Mouse (Mus musculus) hindbrain, embryonic 10.5 days (tissue): ENCODE results near the gene Elavl4. TPM values are rescaled to one million over a fixed set of nuclear protein-coding genes. Genes with fewer than 3 reads are reported as not detected.

Experiments
- DNase-seq: peaks from one replicate; pipeline ENCODE4 v3.0.0-alpha.2; 2017; ENCODE audit warnings: low spot score
- H3K27ac ChIP-seq: fragments of 300-500 bp; sonication (generic); 2 replicates; pipeline ENCODE4 v1.5.1; 2016; ENCODE audit warnings: mild to moderate bottlenecking, moderate library complexity
- H3K27me3 ChIP-seq: fragments of 300-500 bp; sonication (generic); 2 replicates; pipeline ENCODE4 v1.6.1; 2016; ENCODE audit warnings: mild to moderate bottlenecking; ENCODE audit not compliant: poor library complexity, insufficient read depth, severe bottlenecking
- H3K36me3 ChIP-seq: fragments of 300-500 bp; sonication (generic); 2 replicates; pipeline ENCODE4 v1.6.1; 2016; ENCODE audit warnings: mild to moderate bottlenecking, moderate library complexity
- H3K4me1 ChIP-seq: fragments of 300-500 bp; sonication (generic); replicated peaks from 2 replicates; pipeline ENCODE4 v1.6.1; 2016; ENCODE audit warnings: mild to moderate bottlenecking
- H3K4me3 ChIP-seq: fragments of 300-500 bp; sonication (generic); 2 replicates; pipeline ENCODE4 v1.5.1; 2016; ENCODE audit warnings: mild to moderate bottlenecking, moderate library complexity
- H3K9me3 ChIP-seq: fragments of 300-500 bp; sonication (generic); 2 replicates; pipeline ENCODE4 v1.6.1; 2016; ENCODE audit warnings: mild to moderate bottlenecking, moderate library complexity
- WGBS: fragments of 180-500 bp; shearing (Covaris S2); methylation state at CpG from one replicate; pipeline ENCODE4 v1.1.7; 2016; 5-methylcytosine and 5-hydroxymethylcytosine counted together
- polyA plus RNA-seq: library from polyadenylated mRNA; unstranded; fragments of >200 nt; fragmentation: Nextera tagmentation; extraction: Ambion mirVana; gene quantifications from 2 replicates; pipeline ENCODE4 v1.2.1, GENCODE M21; 2016

Gene Elavl4
- 196 and 220 TPM in 2 replicates for polyA plus RNA-seq

- no peaks in the 10 kb centered on the region for H3K9me3 ChIP-seq
- under 1% methylated on average over 74 of the region's 75 CpGs for WGBS
- peak; percentile 95 for DNase-seq
These were observed at the start of gene Elavl4 for GRCm38 (mm10) chr4:110351178-110352000. Elavl4 (minus strand) TSS chr4:110351909.

DNA sequence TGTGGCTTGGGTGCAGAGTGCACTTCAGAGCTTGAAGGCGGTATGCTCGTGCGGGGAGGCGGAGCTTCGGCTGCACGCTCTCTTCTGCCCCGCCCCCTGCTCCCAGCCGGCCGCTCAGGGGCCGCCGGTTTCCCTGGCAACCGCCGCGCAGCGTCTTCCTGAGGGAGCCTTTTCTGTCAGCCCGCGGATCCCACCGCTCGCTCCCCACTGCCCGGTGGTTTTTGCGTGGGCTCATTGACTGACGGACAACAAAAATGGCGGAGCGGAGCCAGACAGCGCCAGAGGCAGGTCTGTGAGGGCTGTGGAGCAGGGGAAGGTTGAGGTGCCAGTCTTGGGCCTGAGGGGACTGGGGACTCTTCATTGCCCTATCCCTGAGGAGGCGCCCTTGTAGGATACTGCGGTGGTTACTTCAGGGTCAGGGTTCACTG, 45.9 kb upstream of the Elavl4 start, which contains the start of gene Agbl4:
Gene Agbl4 (plus strand): TSS at position 44 of the 428 bp plus-strand sequence.
- Histone ChIP-seq H3K4me3 (peak within 1 kb of the TSS; percentile 71), H3K36me3 (no peaks in the 10 kb centered on the region), H3K4me1 (peaks cover 16% of the 10 kb centered on the region), H3K9me3 (no peaks in the 10 kb centered on the region), H3K27ac (peak within 1 kb of the TSS; percentile 83), H3K27me3 (no peaks in the 10 kb centered on the region)
- DNase-seq, result peak; percentile 85
- WGBS, result under 1% methylated on average over 27 of the region's 27 CpGs

More at GRCm38 (mm10) chr4:110351178-110352000, at the start of gene Elavl4:
- no peaks in the 10 kb centered on the region for H3K27me3 ChIP-seq
- peak within 1 kb of the TSS; percentile 98 for H3K27ac ChIP-seq
- H3K36me3 ChIP-seq, result no peaks in the 10 kb centered on the region
- peak within 1 kb of the TSS; percentile 81 for H3K4me3 ChIP-seq
- peaks cover 22% of the 10 kb centered on the region for H3K4me1 ChIP-seq

GRCm38 (mm10) chr4:110396221-110396620, 44.5 kb upstream of the Elavl4 start:
- no peak for DNase-seq

GRCm38 (mm10) chr4:110360568-110360967, 8.9 kb upstream of the Elavl4 start:
- DNase-seq, result no peak
- no peaks in the 10 kb centered on the region for H3K27me3 ChIP-seq
- 79% methylated on average over 2 of the region's 2 CpGs for WGBS
- no peaks in the 10 kb centered on the region for H3K9me3 ChIP-seq
- H3K27ac ChIP-seq, result no peak overlapping the region
- H3K4me1 ChIP-seq, result no peaks in the 10 kb centered on the region
- H3K4me3 ChIP-seq, result no peak overlapping the region
- H3K36me3 ChIP-seq, result no peaks in the 10 kb centered on the region

More at GRCm38 (mm10) chr4:110396221-110396620, 44.5 kb upstream of the Elavl4 start:
- Histone ChIP-seq H3K27me3 (no peaks in the 10 kb centered on the region), H3K4me1 (peaks cover 16% of the 10 kb centered on the region), H3K4me3 (no peak overlapping the region), H3K36me3 (no peaks in the 10 kb centered on the region), H3K9me3 (no peaks in the 10 kb centered on the region), H3K27ac (no peak overlapping the region)
- 82% methylated on average over 5 of the region's 5 CpGs for WGBS

DNA sequence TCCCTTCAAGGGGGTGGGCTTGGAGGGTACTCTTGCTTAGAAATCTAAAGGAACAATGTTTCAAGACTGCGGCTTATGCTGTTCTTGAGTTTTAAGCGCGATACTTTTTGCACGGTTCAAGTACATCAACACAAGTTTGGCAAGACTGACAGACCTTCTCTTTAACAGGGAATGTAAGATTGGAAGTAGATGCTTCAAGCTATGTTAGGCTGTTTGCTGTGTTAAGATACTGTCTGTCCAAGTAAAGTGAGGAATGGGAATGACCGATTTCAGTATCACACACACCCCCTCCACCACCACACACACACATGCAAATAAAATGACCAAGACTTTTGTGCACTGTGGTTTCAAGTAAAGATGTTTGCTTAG, 276 bp upstream of the Elavl4 start:
- Histone ChIP-seq H3K27ac (peak overlapping the region; percentile 98), H3K4me3 (peak overlapping the region; percentile 81), H3K27me3 (no peaks in the 10 kb centered on the region), H3K9me3 (no peaks in the 10 kb centered on the region), H3K4me1 (peaks cover 22% of the 10 kb centered on the region), H3K36me3 (no peaks in the 10 kb centered on the region)
- 7% methylated on average over 5 of the region's 5 CpGs for WGBS
- no peak for DNase-seq

GRCm38 (mm10) chr4:110350856-110351177, 892 bp downstream of the Elavl4 start:
- Histone ChIP-seq H3K4me1 (peaks cover 22% of the 10 kb centered on the region), H3K36me3 (no peaks in the 10 kb centered on the region), H3K4me3 (peak overlapping the region; percentile 81), H3K9me3 (no peaks in the 10 kb centered on the region), H3K27ac (peak overlapping the region; percentile 98), H3K27me3 (no peaks in the 10 kb centered on the region)
- peak; percentile 51 for DNase-seq
- 9% methylated on average over 6 of the region's 6 CpGs for WGBS

GRCm38 (mm10) chr4:110323912-110324311, 27.8 kb downstream of the Elavl4 start:
- H3K4me3 ChIP-seq, result no peak overlapping the region
- DNase-seq, result no peak

GRCm38 (mm10) chr4:110312126-110312525, 39.6 kb downstream of the Elavl4 start:
- Histone ChIP-seq H3K4me3 (no peak overlapping the region; the same call in 1 of the 2 replicates), H3K27ac (peak overlapping the region; percentile 78), H3K4me1 (peaks cover 21% of the 10 kb centered on the region), H3K36me3 (no peaks in the 10 kb centered on the region), H3K9me3 (no peaks in the 10 kb centered on the region), H3K27me3 (no peaks in the 10 kb centered on the region)
- DNase-seq, result peak; percentile 36
- 6% methylated on average over 1 of the region's 1 CpGs for WGBS

More at GRCm38 (mm10) chr4:110323912-110324311, 27.8 kb downstream of the Elavl4 start:
- no peaks in the 10 kb centered on the region for H3K4me1 ChIP-seq
- no peaks in the 10 kb centered on the region for H3K27me3 ChIP-seq
- 64% methylated on average over 3 of the region's 3 CpGs for WGBS
- no peaks in the 10 kb centered on the region for H3K9me3 ChIP-seq
- no peak overlapping the region for H3K27ac ChIP-seq
- no peaks in the 10 kb centered on the region for H3K36me3 ChIP-seq

- H3K9me3 ChIP-seq, result no peaks in the 10 kb centered on the region
- WGBS, result 58% methylated on average over 5 of the region's 5 CpGs
- no peaks in the 10 kb centered on the region for H3K36me3 ChIP-seq
- no peaks in the 10 kb centered on the region for H3K27me3 ChIP-seq
- peaks cover 13% of the 10 kb centered on the region for H3K4me1 ChIP-seq
- no peak overlapping the region for H3K27ac ChIP-seq
- no peak overlapping the region for H3K4me3 ChIP-seq
- DNase-seq, result no peak
These were observed 44.7 kb downstream of the Elavl4 start for GRCm38 (mm10) chr4:110306972-110307371.

- DNase-seq, result no peak
- no peak overlapping the region for H3K4me3 ChIP-seq
- no peaks in the 10 kb centered on the region for H3K27me3 ChIP-seq
- peaks cover 8% of the 10 kb centered on the region; the same call in 1 of the 2 replicates for H3K4me1 ChIP-seq
- H3K36me3 ChIP-seq, result no peaks in the 10 kb centered on the region
- WGBS, result 85% methylated on average over 11 of the region's 11 CpGs
- no peaks in the 10 kb centered on the region for H3K9me3 ChIP-seq
- H3K27ac ChIP-seq, result no peak overlapping the region
These were observed 45.1 kb downstream of the Elavl4 start for GRCm38 (mm10) chr4:110306559-110306958.

GRCm38 (mm10) chr4:110295793-110296192, 55.9 kb downstream of the Elavl4 start:
- WGBS, result 91% methylated on average over 3 of the region's 3 CpGs
- Histone ChIP-seq H3K4me3 (no peak overlapping the region), H3K27me3 (no peaks in the 10 kb centered on the region), H3K36me3 (no peaks in the 10 kb centered on the region), H3K9me3 (no peaks in the 10 kb centered on the region), H3K27ac (no peak overlapping the region), H3K4me1 (peaks cover 27% of the 10 kb centered on the region)
- no peak for DNase-seq

DNA sequence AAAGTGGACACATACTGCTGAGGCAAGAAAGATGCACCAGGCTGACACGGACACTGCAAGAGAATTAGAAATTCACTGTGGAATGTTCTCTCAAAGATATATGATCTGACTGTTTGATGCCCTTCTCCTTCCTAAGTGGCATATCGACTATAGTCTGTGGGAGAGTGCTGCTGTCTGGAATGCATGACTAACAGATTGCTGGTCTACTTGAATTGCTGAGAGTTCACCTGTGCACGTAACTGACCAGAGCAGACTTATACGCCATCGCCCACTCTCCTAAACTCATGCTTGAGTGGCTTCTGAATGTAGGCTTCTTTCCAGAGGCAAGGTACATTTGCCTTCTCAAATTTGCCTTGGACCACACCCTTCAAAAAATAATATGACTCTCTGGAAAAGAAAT, 58.5 kb downstream of the Elavl4 start:
- H3K9me3 ChIP-seq, result no peaks in the 10 kb centered on the region
- DNase-seq, result no peak
- H3K4me3 ChIP-seq, result no peak overlapping the region
- peaks cover 50% of the 10 kb centered on the region for H3K4me1 ChIP-seq
- no peaks in the 10 kb centered on the region for H3K27me3 ChIP-seq
- H3K36me3 ChIP-seq, result no peaks in the 10 kb centered on the region
- peak overlapping the region; percentile 92 for H3K27ac ChIP-seq
- 68% methylated on average over 5 of the region's 5 CpGs for WGBS

DNA sequence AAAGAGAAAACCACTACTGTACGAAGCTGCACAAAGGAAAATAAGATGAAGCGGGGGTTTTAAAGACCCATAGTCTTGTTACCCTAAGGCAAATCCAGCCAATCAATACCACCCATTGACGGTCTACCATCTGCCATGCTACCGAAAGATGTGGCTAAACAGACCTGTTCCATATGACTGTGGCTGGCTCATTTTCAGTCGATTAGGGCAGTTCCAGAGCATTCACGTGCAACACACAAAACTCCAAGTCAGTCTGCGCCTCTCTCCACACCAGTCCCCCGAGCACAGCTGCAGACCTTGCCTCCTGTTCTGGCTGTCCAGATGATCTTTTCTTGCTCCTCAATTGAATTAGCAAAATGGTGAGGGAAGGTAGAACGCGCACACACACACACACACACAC, 59.2 kb downstream of the Elavl4 start:
- peak; percentile 43 for DNase-seq
- Histone ChIP-seq H3K36me3 (no peaks in the 10 kb centered on the region), H3K9me3 (no peaks in the 10 kb centered on the region), H3K4me1 (peaks cover 57% of the 10 kb centered on the region), H3K4me3 (0 out of 2 replicates have a peak overlapping the region, but pooled peaks have one; percentile 1), H3K27ac (peak overlapping the region; percentile 92), H3K27me3 (no peaks in the 10 kb centered on the region)
- 62% methylated on average over 10 of the region's 10 CpGs for WGBS
